ENCODE assay signal across 10 mouse cellular contexts in the genomic region with DNA sequence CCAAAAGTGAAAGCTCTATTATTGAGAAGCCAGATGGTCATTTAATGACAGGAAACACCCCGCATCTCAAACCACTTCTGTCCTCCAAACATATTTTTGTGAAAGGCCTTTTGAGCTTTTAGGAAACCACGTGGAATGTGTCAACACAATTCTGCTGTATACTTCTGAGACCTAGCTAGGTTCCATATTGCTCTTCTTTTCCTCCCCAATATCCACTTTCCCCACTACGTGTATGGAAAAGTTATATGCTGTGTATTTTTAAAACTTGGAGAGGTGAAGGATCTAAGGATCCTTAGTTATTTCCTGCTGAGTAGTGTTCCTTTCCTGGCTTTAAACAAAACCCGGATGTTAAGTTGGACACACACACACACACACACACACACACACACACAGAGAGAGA. TPM values are rescaled to one million over a fixed set of nuclear protein-coding genes. Genes with fewer than 3 reads are reported as not detected.
DNase-seq lines count a peak whose midpoint lies in the region; ATAC-seq and TF ChIP-seq lines count a peak whose summit lies in the region.
"Had no signal": no experiment of that assay in that cellular context is flagged by ENCODE, and none has a peak within 500 bp of the region (broad histone marks: within the 10 kb centered on the region; RNA-seq: fewer than 3 reads in every experiment).

No protein-coding gene starts in this region.

- no peak for TF ChIP-seq CTCF in layer of hippocampus, adult 2 months (conservative IDR thresholded peaks at IDR 0.05)

- no peaks in the 10 kb centered on the region for H3K36me3 ChIP-seq in embryonic facial prominence, embryonic 13.5 days
- H3K36me3 ChIP-seq in intestine, embryonic 15.5 days = no peaks in the 10 kb centered on the region
- H3K36me3 ChIP-seq in neural tube, embryonic 12.5 days = no peaks in the 10 kb centered on the region

- H3K4me1 ChIP-seq in embryonic facial prominence, embryonic 13.5 days = peaks cover 14% of the 10 kb centered on the region; the same call in 1 of the 2 replicates
- H3K4me1 ChIP-seq in intestine, embryonic 15.5 days (replicated peaks) = peaks cover 3% of the 10 kb centered on the region; the same call in 1 of the 2 replicates
- H3K4me1 ChIP-seq in neural tube, embryonic 12.5 days = peaks cover 6% of the 10 kb centered on the region; the same call in 1 of the 2 replicates

- H3K9ac ChIP-seq in embryonic facial prominence, embryonic 13.5 days = peak overlapping the region; percentile 78; the same call in 1 of the 2 replicates
- no peak overlapping the region for H3K9ac ChIP-seq in intestine, embryonic 15.5 days
- no peak overlapping the region for H3K9ac ChIP-seq in neural tube, embryonic 12.5 days

- peak overlapping the region; percentile 19; the same call in 1 of the 2 replicates for H3K4me3 ChIP-seq in layer of hippocampus, adult 2 months
- peak overlapping the region; percentile 48 for H3K4me3 ChIP-seq in embryonic facial prominence, embryonic 13.5 days
- H3K4me3 ChIP-seq in intestine, embryonic 15.5 days (replicated peaks) = no peak overlapping the region; the same call in 1 of the 2 replicates
- H3K4me3 ChIP-seq in neural tube, embryonic 12.5 days = no peak overlapping the region

- no peak for ATAC-seq in embryonic facial prominence, embryonic 13.5 days (ENCODE audit: insufficient number of reproducible peaks, insufficient read depth, low FRiP score, low TSS enrichment, low read depth)
- peak; percentile 52 for ATAC-seq in intestine, embryonic 15.5 days
- peak; percentile 2; the same call in 1 of the 2 replicates for ATAC-seq in neural tube, embryonic 12.5 days (ENCODE audit: low FRiP score, low read depth)

- H3K9me3 ChIP-seq in embryonic facial prominence, embryonic 13.5 days = no peaks in the 10 kb centered on the region
- H3K9me3 ChIP-seq in intestine, embryonic 15.5 days = no peaks in the 10 kb centered on the region
- H3K9me3 ChIP-seq in neural tube, embryonic 12.5 days = no peaks in the 10 kb centered on the region

- no peaks in the 10 kb centered on the region for H3K27me3 ChIP-seq in embryonic facial prominence, embryonic 13.5 days
- H3K27me3 ChIP-seq in intestine, embryonic 15.5 days (replicated peaks) = no peaks in the 10 kb centered on the region
- no peaks in the 10 kb centered on the region for H3K27me3 ChIP-seq in neural tube, embryonic 12.5 days (replicated peaks)

- H3K27ac ChIP-seq in layer of hippocampus, adult 2 months = peak overlapping the region; percentile 74
- no peak overlapping the region; the same call in 1 of the 2 replicates for H3K27ac ChIP-seq in embryonic facial prominence, embryonic 13.5 days
- peak overlapping the region; percentile 18; the same call in 1 of the 2 replicates for H3K27ac ChIP-seq in intestine, embryonic 15.5 days
- H3K27ac ChIP-seq in neural tube, embryonic 12.5 days = no peak overlapping the region

- no peak for DNase-seq in layer of hippocampus, adult 2 months (ENCODE audit: low spot score in 2 of 2)
- DNase-seq in layer of hippocampus, adult 9-10 months (ENCODE audit: low spot score) = no peak
- DNase-seq in urinary bladder, postnatal 4 days (ENCODE audit: low spot score in 2 of 2) = no peak
- no peak for DNase-seq in frontal cortex, postnatal 10 days (ENCODE audit: low spot score in 2 of 2)
- no peak for DNase-seq in ovary, adult 18-20 months (ENCODE audit: low spot score)
- DNase-seq: thymus, postnatal 25 days had no signal

- H3K4me2 ChIP-seq in embryonic facial prominence, embryonic 13.5 days = peak overlapping the region; percentile 70
- H3K4me2 ChIP-seq in intestine, embryonic 15.5 days (replicated peaks) = peak overlapping the region; percentile 81; the same call in 1 of the 2 replicates
- H3K4me2 ChIP-seq in neural tube, embryonic 12.5 days (replicated peaks) = peak overlapping the region; percentile 64

- WGBS in embryonic facial prominence, embryonic 13.5 days = 42% methylated on average over 4 of the region's 4 CpGs
- WGBS in intestine, embryonic 15.5 days = 24% methylated on average over 4 of the region's 4 CpGs
- 52% methylated on average over 4 of the region's 4 CpGs for WGBS in neural tube, embryonic 12.5 days

RNA-seq across cellular contexts. Expression of a gene that starts 0.3 kb away (rescaled TPM):
- 10 to 100 TPM; 10.3 to 12.0 TPM for total RNA-seq in layer of hippocampus, adult 2 months (2021)
- 63.7 and 70.9 TPM in 2 replicates for polyA plus RNA-seq in embryonic facial prominence, embryonic 13.5 days (2015; fragmentation: Nextera tagmentation; extraction: Ambion mirVana)
- 76.9 and 86.9 TPM in 2 replicates for polyA plus RNA-seq in intestine, embryonic 15.5 days (2015; fragmentation: Nextera tagmentation; extraction: Ambion mirVana)
- polyA plus RNA-seq in neural tube, embryonic 12.5 days (2016; fragmentation: Nextera tagmentation; extraction: Ambion mirVana) = 37.2 and 42.7 TPM in 2 replicates

RNA-seq across cellular contexts. Expression of a gene that starts 9.9 kb away (rescaled TPM):
- not detected for total RNA-seq in layer of hippocampus, adult 2 months (2021)
- polyA plus RNA-seq in embryonic facial prominence, embryonic 13.5 days (2015; fragmentation: Nextera tagmentation; extraction: Ambion mirVana) = 0.30 and 0.41 TPM in 2 replicates
- polyA plus RNA-seq in intestine, embryonic 15.5 days (2015; fragmentation: Nextera tagmentation; extraction: Ambion mirVana) = not detected in 2 replicates
- polyA plus RNA-seq in neural tube, embryonic 12.5 days (2016; fragmentation: Nextera tagmentation; extraction: Ambion mirVana) = not detected in 2 replicates
- total RNA-seq: left cerebral cortex, postnatal 4 days had no signal

RNA-seq across cellular contexts. Expression of a gene that starts 14.7 kb away (rescaled TPM):
- total RNA-seq in layer of hippocampus, adult 2 months (2021) = not detected
- polyA plus RNA-seq in embryonic facial prominence, embryonic 13.5 days (2015; fragmentation: Nextera tagmentation; extraction: Ambion mirVana) = 1.5 TPM in 2 replicates
- 11.2 and 12.0 TPM in 2 replicates for polyA plus RNA-seq in intestine, embryonic 15.5 days (2015; fragmentation: Nextera tagmentation; extraction: Ambion mirVana)
- polyA plus RNA-seq in neural tube, embryonic 12.5 days (2016; fragmentation: Nextera tagmentation; extraction: Ambion mirVana) = 0.57 and 0.64 TPM in 2 replicates
- total RNA-seq: left cerebral cortex, postnatal 4 days had no signal

Comparison
In these comparisons a context has a peak if more than half of its experiments do, and no peak if none do; other contexts are left out.
1. H3K27ac ChIP-seq: peak in layer of hippocampus, adult 2 months (single experiment) and intestine, embryonic 15.5 days (single experiment); none in embryonic facial prominence, embryonic 13.5 days (single experiment) and neural tube, embryonic 12.5 days (single experiment).
2. H3K4me3 ChIP-seq: peak in layer of hippocampus, adult 2 months (single experiment) and embryonic facial prominence, embryonic 13.5 days (single experiment); none in intestine, embryonic 15.5 days (single experiment) and neural tube, embryonic 12.5 days (single experiment).
3. Peak in every context shown above with its lines, with median percentiles within 50 percentile points of each other: H3K4me2 ChIP-seq.